Mouse (Mus musculus): ENCODE measurements around the gene Gm29609. TPM values are rescaled to one million over a fixed set of nuclear protein-coding genes. Genes with fewer than 3 reads are reported as not detected.

The Gm29609 gene
- polyA plus RNA-seq, 1 experiment from 2014 or later: 0.68 TPM

GRCm38 (mm10) chr5:31203866-31204265 lies 24.2 kb upstream of the Gm29609 start:
- Histone ChIP-seq H3K27ac (no peak overlapping the region), H3K9ac (no peak overlapping the region), H3K4me3 (replicated peaks) (no peak overlapping the region), H3K27me3 (replicated peaks) (no peaks in the 10 kb centered on the region), H3K4me2 (no peak overlapping the region), H3K36me3 (peaks cover 55% of the 10 kb centered on the region), H3K9me3 (no peaks in the 10 kb centered on the region), H3K4me1 (peaks cover 2% of the 10 kb centered on the region)
- WGBS: 85% methylated on average over 2 of the region's 2 CpGs
- no peak for ATAC-seq (ENCODE audit: insufficient read depth, low FRiP score, low read depth)

GRCm38 (mm10) chr5:31202933-31203332 lies 23.2 kb upstream of the Gm29609 start:
- no peaks in the 10 kb centered on the region for H3K27me3 ChIP-seq (replicated peaks)
- 83% methylated on average over 7 of the region's 7 CpGs for WGBS
- H3K4me3 ChIP-seq (replicated peaks): peak overlapping the region; percentile 90
- peak overlapping the region; percentile 71 for H3K4me2 ChIP-seq
- H3K36me3 ChIP-seq: peaks cover 63% of the 10 kb centered on the region
- peaks cover 2% of the 10 kb centered on the region for H3K4me1 ChIP-seq
- H3K27ac ChIP-seq: peak overlapping the region; percentile 76
- no peaks in the 10 kb centered on the region for H3K9me3 ChIP-seq
- no peak for ATAC-seq (ENCODE audit: insufficient read depth, low FRiP score, low read depth)
- H3K9ac ChIP-seq: peak overlapping the region; percentile 40; the same call in 1 of the 2 replicates

GRCm38 (mm10) chr5:31201742-31202590 lies 22.3 kb upstream of the Gm29609 start, which contains the start of gene Zfp513:
Zfp513 (minus strand) TSS chr5:31202303.
- WGBS: under 1% methylated on average over 52 of the region's 53 CpGs
- Histone ChIP-seq H3K9ac (peak within 1 kb of the TSS; percentile 93), H3K4me3 (replicated peaks) (peak within 1 kb of the TSS; percentile 90), H3K27me3 (replicated peaks) (no peaks in the 10 kb centered on the region), H3K9me3 (no peaks in the 10 kb centered on the region), H3K4me1 (peaks cover 2% of the 10 kb centered on the region), H3K27ac (peak within 1 kb of the TSS; percentile 81), H3K36me3 (peaks cover 63% of the 10 kb centered on the region), H3K4me2 (peak within 1 kb of the TSS; percentile 76)
- peak; percentile 97 for ATAC-seq (ENCODE audit: insufficient read depth, low FRiP score, low read depth)

GRCm38 (mm10) chr5:31201042-31201741 lies 21.5 kb upstream of the Gm29609 start:
- ATAC-seq (ENCODE audit: insufficient read depth, low FRiP score, low read depth): no peak
- no peaks in the 10 kb centered on the region for H3K9me3 ChIP-seq
- 13% methylated on average over 13 of the region's 13 CpGs for WGBS
- H3K27ac ChIP-seq: peak overlapping the region; percentile 81
- H3K9ac ChIP-seq: peak overlapping the region; percentile 93
- H3K4me1 ChIP-seq: peaks cover 2% of the 10 kb centered on the region
- no peaks in the 10 kb centered on the region for H3K27me3 ChIP-seq (replicated peaks)
- peak overlapping the region; percentile 76 for H3K4me2 ChIP-seq
- peak overlapping the region; percentile 90 for H3K4me3 ChIP-seq (replicated peaks)
- H3K36me3 ChIP-seq: peaks cover 69% of the 10 kb centered on the region

GRCm38 (mm10) chr5:31200327-31200768 lies 20.6 kb upstream of the Gm29609 start:
- Histone ChIP-seq H3K27ac (no peak overlapping the region), H3K4me2 (peak overlapping the region; percentile 76), H3K9me3 (no peaks in the 10 kb centered on the region), H3K36me3 (peaks cover 71% of the 10 kb centered on the region), H3K4me3 (replicated peaks) (peak overlapping the region; percentile 6), H3K9ac (no peak overlapping the region), H3K4me1 (peaks cover 2% of the 10 kb centered on the region), H3K27me3 (replicated peaks) (no peaks in the 10 kb centered on the region)
- WGBS: 87% methylated on average over 27 of the region's 27 CpGs
- ATAC-seq (ENCODE audit: insufficient read depth, low FRiP score, low read depth): no peak

- Histone ChIP-seq H3K4me3 (replicated peaks) (no peak overlapping the region), H3K9me3 (no peaks in the 10 kb centered on the region), H3K36me3 (peaks cover 71% of the 10 kb centered on the region), H3K27me3 (replicated peaks) (no peaks in the 10 kb centered on the region), H3K27ac (no peak overlapping the region), H3K9ac (no peak overlapping the region), H3K4me2 (no peak overlapping the region), H3K4me1 (peaks cover 2% of the 10 kb centered on the region)
- ATAC-seq (ENCODE audit: insufficient read depth, low FRiP score, low read depth): no peak
- WGBS: 81% methylated on average over 9 of the region's 9 CpGs
These were observed 20.2 kb upstream of the Gm29609 start for GRCm38 (mm10) chr5:31199893-31200292.

- WGBS: 88% methylated on average over 19 of the region's 19 CpGs
- H3K27me3 ChIP-seq (replicated peaks): no peaks in the 10 kb centered on the region
- H3K9ac ChIP-seq: no peak overlapping the region
- no peaks in the 10 kb centered on the region for H3K9me3 ChIP-seq
- no peak overlapping the region for H3K27ac ChIP-seq
- peaks cover 66% of the 10 kb centered on the region for H3K36me3 ChIP-seq
- no peak overlapping the region for H3K4me2 ChIP-seq
- H3K4me1 ChIP-seq: peaks cover 4% of the 10 kb centered on the region
- no peak overlapping the region for H3K4me3 ChIP-seq (replicated peaks)
- ATAC-seq (ENCODE audit: insufficient read depth, low FRiP score, low read depth): no peak
These were observed 19.7 kb upstream of the Gm29609 start for GRCm38 (mm10) chr5:31199321-31199892.

- peaks cover 65% of the 10 kb centered on the region for H3K36me3 ChIP-seq
These were observed 19.1 kb upstream of the Gm29609 start for GRCm38 (mm10) chr5:31198616-31199320.

GRCm38 (mm10) chr5:31198170-31198569 lies 18.5 kb upstream of the Gm29609 start:
- no peak for ATAC-seq (ENCODE audit: insufficient read depth, low FRiP score, low read depth)
- Histone ChIP-seq H3K27me3 (replicated peaks) (no peaks in the 10 kb centered on the region), H3K4me1 (peaks cover 10% of the 10 kb centered on the region), H3K4me2 (no peak overlapping the region), H3K27ac (no peak overlapping the region), H3K4me3 (replicated peaks) (no peak overlapping the region), H3K9me3 (no peaks in the 10 kb centered on the region), H3K36me3 (peaks cover 60% of the 10 kb centered on the region), H3K9ac (no peak overlapping the region)
- WGBS: 80% methylated on average over 9 of the region's 9 CpGs

More at GRCm38 (mm10) chr5:31198616-31199320, 19.1 kb upstream of the Gm29609 start:
- Histone ChIP-seq H3K4me1 (peaks cover 10% of the 10 kb centered on the region), H3K4me2 (no peak overlapping the region), H3K9ac (no peak overlapping the region), H3K4me3 (replicated peaks) (no peak overlapping the region; the same call in 1 of the 2 replicates), H3K9me3 (no peaks in the 10 kb centered on the region), H3K27me3 (replicated peaks) (no peaks in the 10 kb centered on the region), H3K27ac (no peak overlapping the region)
- ATAC-seq (ENCODE audit: insufficient read depth, low FRiP score, low read depth): no peak
- WGBS: 82% methylated on average over 5 of the region's 5 CpGs

- peaks cover 12% of the 10 kb centered on the region for H3K4me1 ChIP-seq
- no peak overlapping the region for H3K9ac ChIP-seq
- no peak for ATAC-seq (ENCODE audit: insufficient read depth, low FRiP score, low read depth)
- no peak overlapping the region for H3K4me2 ChIP-seq
- no peaks in the 10 kb centered on the region for H3K27me3 ChIP-seq (replicated peaks)
- no peak overlapping the region for H3K27ac ChIP-seq
- 94% methylated on average over 12 of the region's 12 CpGs for WGBS
- no peaks in the 10 kb centered on the region for H3K9me3 ChIP-seq
- no peak overlapping the region for H3K4me3 ChIP-seq (replicated peaks)
- peaks cover 56% of the 10 kb centered on the region for H3K36me3 ChIP-seq
These were observed 17.4 kb upstream of the Gm29609 start for GRCm38 (mm10) chr5:31197072-31197471.

- WGBS: 86% methylated on average over 10 of the region's 10 CpGs
- no peak overlapping the region for H3K27ac ChIP-seq
- ATAC-seq (ENCODE audit: insufficient read depth, low FRiP score, low read depth): no peak
These were observed 16.5 kb upstream of the Gm29609 start for GRCm38 (mm10) chr5:31196207-31196606.

More at GRCm38 (mm10) chr5:31196207-31196606, 16.5 kb upstream of the Gm29609 start:
- Histone ChIP-seq H3K27me3 (replicated peaks) (no peaks in the 10 kb centered on the region), H3K4me3 (replicated peaks) (no peak overlapping the region), H3K4me2 (no peak overlapping the region), H3K9me3 (no peaks in the 10 kb centered on the region), H3K4me1 (peaks cover 18% of the 10 kb centered on the region), H3K36me3 (peaks cover 58% of the 10 kb centered on the region), H3K9ac (no peak overlapping the region)
